Mouse (Mus musculus) ZHBTc4 (cell line): ENCODE measurements at regions not wholly inside any gene's neighbourhood (a gene's known extent, or its start where the extent isn't known, plus 50 kb on each side); places are given as distances from the start of the nearest gene placed in this dataset.
"Not testable (repeated sequence)": the region's sequence is repeated elsewhere in the genome, so short reads cannot be mapped to it uniquely, and the experiment has no call there.

Experiments
- DNase-seq: peaks from one replicate; pipeline ENCODE4 v3.0.0-alpha.2; 2011; ENCODE audit warnings: low read depth, low spot score

DNA sequence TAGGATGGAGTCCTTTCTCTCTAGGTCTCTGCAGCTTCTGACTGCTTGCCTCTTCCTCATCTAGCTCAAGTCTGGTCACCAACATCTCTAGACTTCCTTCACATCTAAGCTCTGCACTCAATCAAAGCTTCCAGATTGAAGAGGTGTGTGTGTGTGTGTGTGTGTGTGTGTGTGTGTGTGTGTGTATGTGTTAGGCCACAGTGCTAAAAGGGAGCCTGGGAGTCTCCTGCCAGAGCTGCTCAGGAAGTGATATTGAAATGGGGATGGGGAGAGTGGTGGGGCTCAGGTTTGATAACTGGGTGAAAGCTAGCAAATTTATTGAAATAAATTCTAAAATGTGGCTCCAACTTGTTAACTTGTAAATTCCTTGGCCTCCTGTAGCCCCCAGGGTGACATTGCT, 73.3 kb downstream of the Gm31371 start:
- DNase-seq, result not testable (repeated sequence)

GRCm38 (mm10) chr8:19979536-19980345, 76.5 kb downstream of the Gm31371 start:
- DNase-seq, result peak; percentile 99

DNA sequence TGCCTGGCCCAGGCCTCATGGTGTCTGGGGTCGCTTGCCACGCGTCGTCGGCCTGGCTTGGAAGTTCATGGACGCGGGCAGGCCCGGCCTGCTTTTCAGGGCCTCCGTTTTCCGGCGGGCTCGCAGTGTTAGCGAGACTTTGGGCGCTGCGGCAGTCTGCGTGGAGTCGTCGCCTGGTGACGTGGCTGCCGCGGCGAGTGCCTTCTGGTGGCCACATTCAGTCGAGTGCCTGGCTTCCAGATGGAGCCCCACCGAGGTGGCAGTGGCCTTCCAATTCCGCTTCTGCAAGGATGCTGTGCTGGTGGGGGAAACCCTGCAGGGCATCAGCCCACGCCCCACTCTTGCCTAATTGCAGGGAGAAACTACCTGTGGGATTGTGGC, 77.1 kb downstream of the Gm31371 start:
- not testable (repeated sequence) for DNase-seq

- peak; percentile 38 for DNase-seq
These were observed 104.9 kb downstream of the Gm31371 start for GRCm38 (mm10) chr8:20008106-20008505.

DNA sequence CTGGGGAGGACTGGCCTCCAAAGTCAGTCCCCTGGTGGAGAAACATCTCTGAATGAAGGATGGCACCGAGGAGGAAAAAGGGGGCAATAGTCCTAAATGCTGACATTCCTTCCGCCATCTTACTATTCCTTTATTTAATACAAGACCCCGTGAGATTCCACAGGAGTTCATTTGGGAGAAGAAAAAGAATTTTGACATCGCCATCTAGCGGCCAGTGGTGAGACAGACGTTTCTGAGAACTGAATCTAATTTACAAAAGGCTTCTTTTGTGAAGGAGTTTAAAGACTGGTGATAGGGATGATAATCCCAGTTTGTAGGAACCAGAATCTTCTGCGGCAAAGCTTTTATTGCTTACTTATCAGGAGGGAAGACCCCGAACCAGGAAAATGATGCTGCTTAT, 107.8 kb downstream of the Gm31371 start:
- DNase-seq, result peak; percentile 87

GRCm38 (mm10) chr8:20013278-20013677, 110.1 kb downstream of the Gm31371 start:
- DNase-seq, result peak; percentile 93

DNA sequence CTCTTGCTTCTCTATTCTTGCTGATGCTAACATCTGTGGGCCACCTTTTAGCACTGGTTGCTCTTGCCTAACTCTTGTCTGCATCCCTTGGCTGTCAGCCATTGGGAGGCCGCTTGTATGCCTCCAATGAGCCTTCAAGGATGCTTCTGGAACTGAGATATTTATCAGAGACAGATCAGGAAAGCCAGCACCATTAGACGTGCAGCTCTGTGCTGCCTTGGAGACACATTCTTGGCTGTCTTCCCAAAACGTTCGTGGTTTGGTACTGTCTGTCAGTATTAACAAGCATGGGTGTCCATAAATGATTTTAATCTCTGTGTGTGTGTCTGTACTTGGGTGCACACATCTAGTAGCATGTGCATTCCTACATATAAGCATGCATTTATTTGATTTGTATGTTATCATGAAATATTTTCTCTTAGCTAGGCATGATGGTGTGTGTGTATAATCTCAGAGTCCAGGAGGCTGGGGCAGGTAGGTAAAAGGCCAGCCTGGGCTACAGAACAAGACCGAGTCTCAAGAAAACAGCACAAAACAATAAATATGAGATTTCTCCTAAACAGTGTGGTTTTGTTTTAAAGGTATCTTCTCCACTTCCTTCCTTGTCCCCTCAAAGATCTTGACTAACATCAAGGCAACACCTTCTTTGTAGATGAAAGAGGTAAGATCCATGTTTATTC, 111.4 kb downstream of the Gm31371 start:
- DNase-seq, result not testable (repeated sequence)

DNA sequence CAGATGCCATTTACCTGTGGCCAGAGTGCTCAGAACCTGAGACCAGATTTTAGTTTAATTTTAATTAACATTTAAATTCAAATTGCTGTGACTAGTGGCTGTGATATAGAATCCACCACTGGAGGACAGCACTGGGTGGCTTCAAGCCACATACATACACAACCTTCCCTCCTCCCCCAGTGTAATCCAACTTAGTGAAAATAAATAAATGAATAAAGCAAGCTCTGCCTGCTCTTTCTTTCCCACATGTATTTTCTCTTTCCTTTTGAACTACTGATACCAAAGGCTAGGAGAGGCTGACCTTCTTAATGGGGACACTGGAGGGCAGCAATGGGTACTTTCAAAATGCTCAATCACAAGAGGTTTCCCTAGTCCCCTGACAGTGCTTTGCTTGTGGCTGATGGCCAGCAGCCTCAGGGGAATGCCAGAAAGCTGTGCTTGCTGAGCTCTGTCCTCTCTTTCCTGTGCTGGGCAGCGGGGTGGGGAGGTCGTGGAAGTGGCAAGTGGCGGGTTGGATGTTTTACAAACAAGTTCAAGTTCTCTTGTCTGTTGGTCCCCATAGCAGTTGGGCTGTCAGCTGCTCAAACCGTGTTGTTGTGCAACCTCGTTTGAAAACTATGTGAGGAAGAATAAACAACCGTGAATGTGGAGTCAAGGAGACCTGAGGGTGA, 112.4 kb downstream of the Gm31371 start:
- not testable (repeated sequence) for DNase-seq

- DNase-seq, result not testable (repeated sequence)
These were observed 113.1 kb downstream of the Gm31371 start for GRCm38 (mm10) chr8:20016082-20016840.

- DNase-seq, result not testable (repeated sequence)
These were observed 122.3 kb downstream of the Gm31371 start for GRCm38 (mm10) chr8:20025521-20025920.

GRCm38 (mm10) chr8:20027956-20028355, 124.8 kb downstream of the Gm31371 start:
- not testable (repeated sequence) for DNase-seq

- not testable (repeated sequence) for DNase-seq
These were observed 126.9 kb downstream of the Gm31371 start for GRCm38 (mm10) chr8:20030131-20030530.

DNA sequence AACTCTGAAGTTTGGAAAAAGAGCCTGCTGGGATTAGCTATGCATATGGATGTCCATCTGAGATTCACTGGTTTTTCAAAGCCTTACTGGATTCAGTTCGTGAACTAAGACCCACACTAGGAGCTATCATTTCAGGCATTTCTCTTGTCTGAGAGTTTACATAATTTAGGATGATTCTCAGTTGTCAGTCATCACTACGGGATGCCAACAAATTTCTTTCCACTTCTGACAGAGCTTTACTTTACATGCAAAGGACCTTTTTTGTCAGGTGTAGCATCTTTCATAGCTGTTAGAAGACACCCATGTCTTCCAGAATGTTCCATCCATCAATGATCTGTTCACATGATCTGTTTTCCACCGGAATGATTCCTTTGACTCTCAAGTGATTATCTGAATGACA, 154.4 kb downstream of the Gm31371 start:
- not testable (repeated sequence) for DNase-seq

GRCm38 (mm10) chr8:20098121-20098520, 194.9 kb downstream of the Gm31371 start:
- DNase-seq, result not testable (repeated sequence)

DNA sequence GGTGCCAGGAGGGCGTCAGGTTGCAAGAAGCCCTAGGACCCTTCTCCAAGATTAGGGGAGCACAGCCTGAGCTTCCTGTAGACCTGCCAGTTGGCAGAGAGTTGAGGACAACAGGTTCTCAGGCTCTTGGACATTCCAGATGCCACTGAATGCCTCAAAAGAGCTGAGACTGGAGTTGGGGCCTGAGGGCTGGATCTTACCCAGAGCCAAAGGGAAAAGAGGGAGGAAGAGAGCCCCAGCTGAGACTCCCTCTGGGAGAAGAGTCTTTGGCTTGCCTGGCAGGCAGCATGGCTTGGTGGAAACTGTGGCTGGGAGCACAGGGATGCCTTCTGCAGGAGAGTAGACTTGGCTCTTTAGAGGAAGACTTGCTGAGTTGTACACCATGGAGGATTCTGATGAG, 197.0 kb downstream of the Gm31371 start:
- peak; percentile 10 for DNase-seq

GRCm38 (mm10) chr8:20102374-20102773, 199.2 kb downstream of the Gm31371 start:
- not testable (repeated sequence) for DNase-seq

- not testable (repeated sequence) for DNase-seq
These were observed 204.0 kb downstream of the Gm31371 start for GRCm38 (mm10) chr8:20107154-20107553.

DNA sequence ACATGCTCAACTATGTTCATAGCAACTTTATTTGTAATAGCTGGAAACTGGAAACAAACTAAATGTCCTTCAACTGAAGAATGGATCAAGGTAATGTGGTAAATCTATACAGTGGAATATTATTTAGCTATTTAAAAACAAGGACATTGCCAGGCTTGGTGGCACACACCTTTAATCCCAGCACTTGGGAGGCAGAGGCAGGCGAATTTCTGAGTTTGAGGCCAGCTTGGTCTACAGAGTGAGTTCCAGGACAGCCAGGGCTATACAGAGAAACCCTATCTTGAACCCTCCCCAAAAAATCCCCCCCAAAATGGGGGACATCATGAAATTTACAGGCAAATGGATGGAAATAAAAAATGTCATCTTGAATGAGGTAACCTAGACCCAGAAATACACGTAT, 213.6 kb downstream of the Gm31371 start:
- DNase-seq, result not testable (repeated sequence)

DNA sequence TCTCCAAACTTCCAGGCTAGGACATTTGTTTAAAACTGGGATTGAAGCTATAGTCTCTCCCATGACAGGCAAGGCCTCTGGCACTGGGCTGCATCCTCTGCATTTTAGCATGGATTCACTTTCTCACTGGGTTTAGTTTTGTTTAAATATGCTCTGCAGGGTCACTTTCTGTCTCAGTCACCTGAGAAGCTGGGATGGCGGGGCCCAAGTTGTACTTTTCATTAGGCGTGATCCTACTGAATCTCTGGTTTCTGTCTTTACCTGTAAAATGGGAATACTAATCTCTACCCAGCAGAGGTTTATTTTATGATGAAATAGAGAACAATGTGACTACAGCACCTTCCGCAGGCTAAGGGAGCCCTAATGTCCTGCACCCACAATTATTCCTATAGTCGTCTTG, 216.4 kb downstream of the Gm31371 start:
- DNase-seq, result peak; percentile 1

DNA sequence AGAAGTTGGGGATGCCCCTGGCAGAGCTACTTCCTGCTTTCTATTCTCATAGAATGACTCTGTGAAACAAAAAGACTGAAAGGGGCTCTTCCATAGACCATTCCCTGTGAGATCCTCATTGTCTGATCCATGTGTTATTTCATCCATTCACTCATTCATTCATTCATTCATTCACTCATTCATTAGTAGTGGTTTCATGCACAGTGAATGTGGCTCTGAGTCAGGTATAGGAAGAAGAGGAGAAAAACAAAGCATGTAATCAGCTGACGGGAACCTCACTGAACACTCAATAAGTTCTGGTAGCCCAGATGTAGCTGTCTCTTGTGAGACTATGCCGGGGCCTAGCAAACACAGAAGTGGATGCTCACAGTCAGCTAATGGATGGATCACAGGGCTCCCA, 217.0 kb downstream of the Gm31371 start:
- DNase-seq, result not testable (repeated sequence)

DNA sequence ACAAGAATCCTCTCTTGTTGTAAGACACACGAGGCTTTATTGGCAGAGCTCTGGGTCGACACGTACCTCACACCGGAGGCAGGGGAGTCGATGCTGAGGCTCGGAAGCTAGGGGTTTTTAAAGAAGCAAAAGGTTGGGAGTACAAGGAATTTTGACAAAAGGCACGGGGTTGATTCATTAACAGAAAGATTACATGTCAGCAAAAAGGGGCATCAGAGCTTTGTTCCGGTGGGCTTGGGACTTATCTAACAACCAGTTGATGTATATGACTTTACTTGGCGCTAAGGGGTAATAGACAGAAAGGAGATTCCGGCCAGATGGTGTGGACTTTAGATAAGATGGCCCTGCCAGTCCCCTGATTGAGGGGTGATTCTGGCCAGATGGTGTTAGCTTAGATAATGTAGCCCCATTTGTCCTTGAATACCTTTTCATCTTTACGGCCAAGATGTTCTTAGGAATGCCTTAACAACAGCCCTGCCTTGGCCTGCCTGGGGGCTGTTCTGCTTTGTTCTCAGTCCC, 218.3 kb downstream of the Gm31371 start:
- DNase-seq, result peak; percentile 48
